Mouse (Mus musculus) adipocyte (in vitro differentiated cells): ENCODE measurements at regions not wholly inside any gene's neighbourhood (a gene's known extent, or its start where the extent isn't known, plus 50 kb on each side); places are given as distances from the start of the nearest gene placed in this dataset.
A peak's percentile ranks its signal among the peaks of the same experiment; 100 is the strongest.

Experiments used
- DNase-seq: peaks from one replicate; pipeline ENCODE4 v3.0.0-alpha.2; 2016; ENCODE audit warnings: low spot score

DNA sequence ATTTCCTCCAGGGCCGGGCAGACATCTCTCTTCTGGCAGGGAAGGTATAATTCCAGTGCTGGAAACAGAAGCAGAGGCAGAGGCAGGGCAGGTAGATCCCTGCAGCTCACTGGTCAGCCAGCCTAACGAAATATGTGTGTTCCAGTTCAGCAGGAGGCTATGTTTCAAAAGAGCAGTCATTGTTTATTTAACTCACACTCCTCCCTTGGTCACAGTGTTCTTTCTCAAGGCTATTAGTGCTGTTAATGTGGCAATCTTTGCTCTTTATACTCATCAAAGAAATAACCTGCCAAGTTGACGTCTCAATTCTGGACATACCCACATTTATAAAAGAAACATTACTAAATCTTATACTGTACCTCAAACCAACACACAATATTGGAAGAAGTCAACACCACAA is 253.3 kb upstream of the Adgrl3 start:
- peak; percentile 17 for DNase-seq

DNA sequence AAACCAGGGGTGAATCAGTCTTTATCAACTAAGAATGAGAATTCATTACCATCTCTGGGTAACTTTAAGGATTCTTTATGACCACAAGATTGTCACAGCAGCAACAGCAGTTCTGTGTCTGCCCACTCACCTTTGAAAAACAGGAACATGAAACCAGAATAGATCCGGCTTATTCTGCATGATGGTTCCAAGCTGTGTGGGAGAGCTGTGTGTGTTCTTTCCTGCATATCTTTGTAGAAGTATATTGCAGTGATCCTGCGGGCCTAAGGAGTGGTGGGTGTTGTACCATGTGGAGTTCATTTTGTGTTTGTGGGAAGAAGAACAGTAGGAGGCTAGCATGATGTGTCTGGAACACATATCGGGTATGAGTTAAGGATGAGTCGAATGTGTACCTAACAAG is 236.0 kb upstream of the Adgrl3 start:
- DNase-seq: no peak

DNA sequence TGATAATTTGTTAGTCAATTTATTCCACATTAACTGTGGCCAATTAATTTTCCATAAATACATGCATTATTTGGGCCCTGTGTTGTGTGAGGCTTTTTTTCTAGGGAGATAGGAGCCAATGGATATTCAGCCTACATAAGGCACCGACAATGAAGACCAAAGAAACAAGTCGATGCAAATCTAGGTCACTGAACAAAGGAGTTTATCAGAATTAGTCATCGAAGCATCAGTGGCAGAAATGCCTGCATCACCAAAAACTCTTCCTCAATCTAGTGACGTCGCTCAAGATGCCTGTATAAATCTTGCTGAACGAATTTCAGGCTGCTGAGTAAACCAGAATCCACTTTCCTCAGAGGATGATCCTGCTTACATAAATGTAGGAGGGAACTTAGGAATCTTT is 235.2 kb upstream of the Adgrl3 start:
- no peak for DNase-seq

DNA sequence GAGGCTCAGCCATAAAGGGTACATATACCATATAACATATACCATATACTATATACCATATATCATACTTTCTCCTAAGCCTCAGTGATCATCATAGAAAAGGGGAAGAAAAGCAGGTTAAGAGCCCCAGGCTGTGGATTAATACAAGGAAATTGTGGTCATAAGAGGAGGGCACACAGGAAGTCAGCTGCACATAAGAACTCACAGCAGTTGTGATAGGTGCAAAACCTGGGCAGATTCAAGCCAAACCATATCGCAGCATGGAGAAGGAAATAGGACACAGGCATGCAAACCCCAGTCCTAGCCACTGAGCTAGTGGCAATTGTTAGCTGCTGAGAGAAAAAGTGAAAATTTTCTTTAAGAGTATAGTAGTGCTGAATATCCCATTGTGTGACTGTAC is 228.3 kb upstream of the Adgrl3 start:
- DNase-seq: no peak

DNA sequence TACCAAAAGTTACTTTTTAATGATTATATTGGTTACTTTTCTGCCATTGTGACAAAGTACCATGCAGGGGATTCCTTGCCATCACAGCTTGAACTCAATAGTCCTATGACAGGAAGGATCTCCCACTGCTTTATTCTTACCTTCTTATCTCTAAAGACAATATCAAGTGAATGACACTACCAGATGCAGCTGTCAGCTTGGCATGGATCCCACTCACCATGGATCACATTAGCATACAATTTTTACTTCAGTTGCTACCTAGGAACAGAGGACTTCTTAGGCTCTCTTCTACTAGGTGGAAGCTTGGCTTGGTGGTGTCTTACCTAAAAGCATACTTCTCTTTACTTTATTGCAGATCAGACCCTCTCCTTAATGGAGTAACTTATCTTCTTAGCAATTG is 220.2 kb upstream of the Adgrl3 start:
- DNase-seq: no peak

DNA sequence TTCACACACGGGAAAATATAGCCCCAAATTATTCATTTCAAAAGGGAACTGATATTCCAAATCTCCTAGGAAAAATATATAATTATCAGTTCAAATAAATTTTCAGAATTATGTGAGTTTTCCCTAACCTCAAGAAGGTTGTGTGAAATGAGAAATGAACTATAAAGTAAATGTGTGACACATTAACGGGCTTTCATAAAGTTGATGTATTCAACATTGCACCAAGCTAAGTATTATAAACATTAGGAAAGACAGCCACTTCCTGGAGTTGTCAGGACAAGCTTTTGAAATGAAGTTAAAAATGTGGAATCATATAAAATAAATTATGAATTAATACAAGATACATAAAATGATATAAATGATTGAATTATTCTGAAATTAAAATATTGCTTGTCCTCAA is 207.0 kb upstream of the Adgrl3 start:
- no peak for DNase-seq

DNA sequence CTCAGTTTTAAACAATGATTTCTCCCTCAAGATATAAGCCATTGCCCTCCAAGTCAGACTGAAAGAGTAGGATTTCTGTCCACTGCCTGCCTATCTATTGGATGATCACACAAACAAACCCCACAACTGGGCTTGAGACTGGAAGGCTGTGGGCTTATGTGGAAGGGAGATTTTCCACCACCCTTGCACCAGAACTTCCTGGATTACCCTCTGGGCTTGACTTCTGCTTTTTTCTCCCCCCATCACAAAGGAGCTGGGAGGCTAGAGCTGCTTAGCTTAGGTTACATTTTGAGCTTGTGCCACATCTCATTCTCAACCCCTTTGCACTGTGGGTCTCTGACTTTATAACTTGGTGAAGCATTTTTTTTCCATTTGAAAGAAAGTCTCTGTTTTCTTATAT is 200.7 kb upstream of the Adgrl3 start:
- no peak for DNase-seq

DNA sequence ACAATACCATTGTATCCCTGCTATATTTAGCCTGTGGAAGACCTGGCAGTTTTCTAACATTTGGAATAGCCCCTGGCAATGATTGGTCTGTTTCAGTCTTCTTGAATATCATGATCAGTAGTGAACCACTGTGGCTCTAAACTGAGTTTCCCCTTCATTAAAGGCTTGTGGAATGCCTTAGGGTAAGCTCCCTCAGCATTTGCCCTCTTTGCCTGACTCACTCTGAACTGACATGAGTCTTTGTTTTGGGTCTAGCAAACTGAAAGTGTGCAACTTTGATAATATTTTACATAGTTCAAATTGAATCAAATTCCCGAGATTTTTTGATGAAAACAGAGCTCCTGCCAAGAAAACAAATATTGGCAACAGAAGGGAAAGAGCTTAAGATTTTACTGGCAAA is 177.4 kb upstream of the Adgrl3 start:
- peak; percentile 40 for DNase-seq

DNA sequence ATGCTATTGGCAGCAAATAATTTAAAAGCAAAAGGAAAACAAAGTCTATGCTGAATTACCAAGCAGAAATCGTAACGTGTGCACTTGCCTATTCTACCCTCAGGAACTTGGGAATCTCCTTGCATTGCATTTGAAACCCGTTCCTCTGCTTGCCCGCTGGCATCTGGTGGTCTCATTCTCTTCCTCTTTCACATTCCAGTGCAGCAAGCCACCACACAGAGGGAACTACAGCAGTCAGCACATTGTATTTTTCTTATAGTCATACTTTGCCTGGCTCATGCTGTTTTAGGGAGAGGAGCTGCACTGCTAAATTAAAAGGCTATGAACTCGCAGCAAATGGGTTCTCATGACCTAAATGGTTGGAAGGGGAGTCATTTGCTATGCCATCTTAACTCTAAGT is 164.9 kb upstream of the Adgrl3 start:
- no peak for DNase-seq

DNA sequence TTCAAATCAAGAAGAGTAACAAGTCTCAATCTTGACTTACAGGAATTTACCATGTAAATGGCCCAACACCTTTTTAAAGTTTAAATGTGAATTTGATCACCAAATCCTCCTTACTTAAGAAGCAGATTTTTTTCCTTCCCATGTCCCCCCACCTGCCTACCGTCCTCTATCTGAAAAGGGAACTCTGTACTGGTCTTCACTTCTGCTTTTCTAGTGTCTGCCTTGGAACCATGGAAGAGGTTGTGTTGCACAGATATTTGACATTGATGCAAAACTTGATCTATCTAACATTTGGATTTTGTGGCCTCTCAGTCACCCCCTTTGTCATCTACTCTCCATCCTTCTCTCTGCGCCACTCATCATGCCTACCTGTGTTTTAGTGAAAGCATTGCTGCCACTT is 143.3 kb upstream of the Adgrl3 start:
- no peak for DNase-seq

DNA sequence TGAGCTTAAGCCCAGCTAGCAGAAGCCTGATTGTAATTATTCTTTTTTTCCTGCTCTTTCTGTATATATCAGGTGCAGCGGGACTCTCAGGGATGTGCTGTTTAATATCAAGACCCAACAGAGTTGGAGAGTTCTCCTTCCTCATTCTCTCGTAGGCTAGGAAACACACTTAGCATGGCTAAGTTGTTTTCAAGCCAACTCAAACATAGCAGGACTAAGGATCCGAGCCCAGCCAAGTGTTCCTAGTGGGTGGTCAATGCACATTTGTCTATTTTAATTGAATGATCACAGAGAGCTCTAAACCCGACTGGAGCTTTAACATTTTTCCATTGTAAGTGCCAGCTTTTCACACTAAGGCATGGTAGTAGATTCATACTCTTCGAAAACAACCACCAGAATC is 121.7 kb upstream of the Adgrl3 start:
- no peak for DNase-seq

DNA sequence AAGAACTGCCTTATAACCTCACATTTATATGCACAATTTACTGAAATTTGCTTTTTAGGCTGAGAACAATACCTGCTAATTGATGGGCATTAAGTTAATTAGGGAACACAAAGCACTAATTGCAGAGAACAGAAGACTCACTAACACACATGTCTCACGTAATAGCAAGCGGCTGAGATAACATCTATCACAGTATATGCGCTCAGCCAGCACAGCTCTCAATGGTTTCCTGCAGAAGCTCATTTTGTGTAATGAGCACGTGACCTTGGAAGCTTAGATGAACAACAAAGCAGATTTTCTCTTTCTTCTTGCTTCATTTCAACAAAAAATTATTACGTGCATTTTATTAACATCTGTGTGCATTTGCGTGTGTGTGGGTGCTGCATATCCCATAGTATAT is 111.2 kb upstream of the Adgrl3 start:
- no peak for DNase-seq

DNA sequence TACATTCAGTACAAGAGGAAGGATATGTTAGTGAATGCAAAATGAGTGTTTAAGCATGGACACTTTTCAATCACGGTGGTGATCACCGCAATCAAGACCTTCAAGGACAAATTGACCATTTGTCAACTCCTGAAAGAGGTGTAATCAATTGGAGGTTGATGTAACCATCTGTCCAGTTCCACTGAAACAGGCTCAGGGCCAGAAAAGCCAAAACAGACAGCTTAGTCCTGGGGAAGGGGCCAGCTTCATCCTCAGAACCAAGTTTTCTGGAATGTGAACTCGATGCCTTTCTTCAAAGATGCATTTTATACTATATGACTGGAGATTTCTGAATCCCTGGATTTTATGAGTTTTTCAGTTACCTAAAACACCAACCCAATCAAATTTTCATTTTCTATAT is 81.1 kb upstream of the Adgrl3 start:
- DNase-seq: no peak

DNA sequence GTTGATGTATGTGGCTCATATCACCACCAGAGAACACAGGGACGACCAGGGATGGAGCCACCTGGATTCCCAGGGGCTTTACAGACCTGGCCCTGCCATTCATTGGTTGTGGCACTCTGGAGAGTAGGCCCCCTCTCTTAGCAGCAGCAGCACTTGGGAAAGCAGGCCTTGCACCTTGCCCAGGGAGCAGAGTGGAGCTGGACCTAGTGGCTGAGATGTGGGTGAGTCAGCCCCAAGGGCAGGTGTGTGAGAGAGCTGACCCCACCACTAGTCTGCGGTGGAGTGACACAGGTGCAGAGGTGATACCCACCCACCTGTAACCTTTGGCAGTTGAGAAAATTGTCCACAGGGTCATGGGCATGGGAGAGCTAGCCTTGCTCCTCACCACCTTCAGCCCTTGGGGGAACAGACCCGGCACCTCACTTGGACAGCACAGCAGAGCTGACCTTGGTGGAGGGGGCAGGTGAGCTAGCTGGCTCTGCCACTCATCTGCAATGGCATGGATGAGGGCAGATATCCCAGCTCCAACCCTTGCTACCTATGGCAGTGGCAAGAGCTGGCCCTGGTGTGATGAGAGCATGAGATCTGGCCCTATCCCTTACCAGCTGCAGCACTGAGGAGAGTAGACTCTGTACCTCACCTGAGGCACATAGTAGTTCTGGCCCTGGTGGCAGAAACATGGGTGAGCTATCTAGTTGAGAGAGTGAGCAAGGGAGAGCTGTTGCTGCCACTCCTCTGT is 67.9 kb upstream of the Adgrl3 start:
- DNase-seq: no peak

DNA sequence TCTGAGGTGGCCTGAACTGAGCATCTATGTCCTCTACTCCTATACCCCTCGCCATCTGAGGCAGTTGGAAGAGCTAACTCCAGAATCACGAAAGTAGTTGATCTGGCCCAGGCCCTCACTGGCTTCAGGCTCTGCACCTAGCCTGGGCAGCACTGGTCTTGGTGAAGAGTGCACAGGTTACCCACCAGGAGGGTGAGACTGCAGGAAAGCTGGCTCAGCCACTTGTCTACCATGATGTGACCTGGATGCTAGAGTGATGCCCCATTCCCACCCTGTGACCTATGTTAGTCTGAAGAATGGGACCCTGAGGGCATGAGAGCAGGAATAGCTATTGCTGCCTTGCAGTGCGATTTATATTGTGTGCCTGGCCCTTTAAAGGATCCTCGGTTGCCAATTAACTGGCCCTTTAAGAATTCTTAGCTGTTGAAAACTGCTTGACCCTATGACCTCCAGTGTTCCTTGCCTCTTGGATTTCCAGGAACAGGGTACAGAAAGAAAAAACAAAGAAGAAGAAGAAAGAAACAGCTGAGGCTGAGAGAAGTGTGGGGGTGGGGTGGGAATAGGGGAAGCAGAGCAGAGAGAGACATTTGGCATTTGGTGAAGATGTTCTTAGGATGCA is 67.2 kb upstream of the Adgrl3 start:
- DNase-seq: peak; percentile 36
